Mouse (Mus musculus) kidney, embryonic 14.5 days (tissue): ENCODE measurements around the gene H2al1h. TPM values are rescaled to one million over a fixed set of nuclear protein-coding genes. Genes with fewer than 3 reads are reported as not detected.
"Not testable (repeated sequence)": the region's sequence is repeated elsewhere in the genome, so short reads cannot be mapped to it uniquely, and the experiment has no call there.

Experiments used
- ATAC-seq: fragments of 200-750 bp; cut with Nextera tagmentation; 2 replicates; pipeline ENCODE4 v1.8.0; 2017; ENCODE audit warnings: moderate number of reproducible peaks, mild to moderate bottlenecking, moderate TSS enrichment, moderate library complexity; ENCODE audit not compliant: low FRiP score, low TSS enrichment
- H3K27ac ChIP-seq: fragments of 300-500 bp; sonication (generic); 2 replicates; pipeline ENCODE4 v1.5.1; 2014; ENCODE audit warnings: low read depth, mild to moderate bottlenecking, low read length, moderate library complexity, mixed read lengths
- H3K27me3 ChIP-seq: fragments of 300-500 bp; sonication (generic); 2 replicates; pipeline ENCODE4 v1.6.1; 2014; ENCODE audit warnings: mild to moderate bottlenecking, low read length; ENCODE audit not compliant: control insufficient read depth, insufficient read depth
- H3K36me3 ChIP-seq: fragments of 300-500 bp; sonication (generic); 2 replicates; pipeline ENCODE4 v1.6.1; 2014; ENCODE audit warnings: low read length, mixed read lengths; ENCODE audit not compliant: control insufficient read depth, insufficient read depth
- H3K4me1 ChIP-seq: fragments of 300-500 bp; sonication (generic); 2 replicates; pipeline ENCODE4 v1.6.1; 2014; ENCODE audit warnings: low read length, mixed read lengths; ENCODE audit not compliant: control insufficient read depth, insufficient read depth
- H3K4me2 ChIP-seq: fragments of 300-500 bp; sonication (generic); replicated peaks from 2 replicates; pipeline ENCODE4 v1.6.1; 2014; ENCODE audit warnings: low read depth, mild to moderate bottlenecking, low read length
- H3K4me3 ChIP-seq: fragments of 300-500 bp; sonication (generic); 2 replicates; pipeline ENCODE4 v1.5.1; 2014; ENCODE audit warnings: mild to moderate bottlenecking, low read length
- H3K9ac ChIP-seq: fragments of 300-500 bp; sonication (generic); 2 replicates; pipeline ENCODE4 v1.6.1; 2014; ENCODE audit warnings: low read depth, mild to moderate bottlenecking, low read length, moderate library complexity
- H3K9me3 ChIP-seq: fragments of 300-500 bp; sonication (generic); 2 replicates; pipeline ENCODE4 v1.6.1; 2016; ENCODE audit warnings: low read length; ENCODE audit not compliant: control insufficient read depth
- WGBS: fragments of 180-500 bp; shearing (Covaris S2); extraction: QIAGEN DNeasy Blood & Tissue Kit; methylation state at CpG from one replicate; pipeline ENCODE4 v1.1.7; 2014; 5-methylcytosine and 5-hydroxymethylcytosine counted together
- polyA plus RNA-seq: library from polyadenylated mRNA; unstranded; fragments of >200 nt; fragmentation: Nextera tagmentation; extraction: Ambion mirVana; gene quantifications from 2 replicates; pipeline ENCODE4 v1.2.1, GENCODE M21; 2014

The H2al1h gene
- not detected in 2 replicates for polyA plus RNA-seq

DNA sequence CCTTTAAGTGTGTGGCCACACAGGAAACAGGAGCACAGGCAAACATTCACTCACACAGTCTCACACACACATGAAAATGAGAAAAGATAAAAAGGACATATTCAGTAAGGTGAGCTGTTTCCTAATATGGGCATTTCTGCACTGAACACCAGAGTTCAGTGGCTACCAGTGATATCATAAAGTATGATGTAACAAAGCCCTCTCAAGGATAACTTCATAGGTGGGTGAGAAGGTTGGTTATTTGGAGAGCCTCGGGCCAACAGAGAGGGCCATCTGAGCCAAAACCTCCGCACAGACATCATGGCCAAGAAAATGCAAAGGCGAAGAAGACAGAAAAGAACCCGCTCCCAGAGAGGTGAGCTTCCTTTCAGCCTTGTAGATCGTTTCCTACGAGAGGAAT, at the start of gene H2al1h:
Gene H2al1h, plus strand, starts transcription at position 301 of the 400 bp plus-strand sequence.
- not testable (repeated sequence) for H3K4me1 ChIP-seq, H3K27ac ChIP-seq, H3K9ac ChIP-seq, H3K4me2 ChIP-seq, H3K36me3 ChIP-seq, H3K4me3 ChIP-seq, H3K27me3 ChIP-seq, H3K9me3 ChIP-seq, ATAC-seq
- no CpG with 5 or more reads among the region's 6 CpGs for WGBS

DNA sequence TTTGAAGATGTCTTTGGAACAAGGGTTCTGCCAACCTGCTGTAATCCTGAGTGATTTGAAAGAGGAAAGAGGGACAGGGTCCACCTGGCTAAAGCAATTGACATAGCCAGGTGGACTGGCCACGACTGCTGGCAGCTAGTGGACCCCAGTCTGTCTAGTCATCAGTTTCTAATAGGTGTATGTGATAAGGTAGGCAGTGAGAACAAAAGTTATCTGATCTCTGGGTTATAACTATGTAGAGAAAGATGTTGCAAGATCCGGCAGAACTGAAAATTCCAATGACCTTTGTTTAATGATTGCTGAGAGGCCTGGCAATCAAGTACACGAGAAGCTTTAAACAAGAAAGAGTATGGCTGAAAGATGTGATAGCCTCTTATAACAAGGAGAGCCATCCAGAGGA, 48.1 kb upstream of the H2al1h start:
- no peaks in the 10 kb centered on the region for H3K27me3 ChIP-seq
- H3K36me3 ChIP-seq: no peaks in the 10 kb centered on the region
- H3K9ac ChIP-seq: no peak overlapping the region
- no peak overlapping the region for H3K4me2 ChIP-seq
- no peaks in the 10 kb centered on the region for H3K4me1 ChIP-seq
- H3K4me3 ChIP-seq: no peak overlapping the region
- no peaks in the 10 kb centered on the region for H3K9me3 ChIP-seq
- WGBS: 74% methylated on average over 3 of the region's 3 CpGs
- ATAC-seq: no peak
- H3K27ac ChIP-seq: no peak overlapping the region

DNA sequence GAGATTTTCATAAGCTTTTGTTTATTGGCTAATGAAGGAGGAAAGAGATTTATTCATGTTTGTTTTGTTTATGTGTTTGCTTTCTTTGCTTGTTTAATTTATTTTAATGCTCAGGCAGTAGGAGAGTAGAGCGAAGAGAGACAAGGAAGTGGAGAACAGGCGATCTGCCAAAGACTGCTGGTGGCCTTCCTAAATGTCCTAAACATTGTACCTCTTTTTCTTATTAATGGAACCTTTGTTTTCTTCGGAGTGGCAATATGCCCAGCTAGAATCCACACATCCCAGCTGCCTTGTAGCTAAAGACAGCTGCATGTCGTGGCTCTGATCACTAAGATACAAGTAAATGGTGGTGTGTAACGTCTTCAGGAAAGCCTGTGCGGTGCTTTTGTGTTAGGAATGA, 44.2 kb upstream of the H2al1h start:
- no peaks in the 10 kb centered on the region for H3K4me1 ChIP-seq
- no peaks in the 10 kb centered on the region for H3K27me3 ChIP-seq
- H3K4me2 ChIP-seq: no peak overlapping the region
- H3K27ac ChIP-seq: no peak overlapping the region
- H3K9ac ChIP-seq: no peak overlapping the region
- 85% methylated on average over 6 of the region's 6 CpGs for WGBS
- no peak for ATAC-seq
- no peaks in the 10 kb centered on the region for H3K36me3 ChIP-seq
- no peak overlapping the region for H3K4me3 ChIP-seq
- no peaks in the 10 kb centered on the region for H3K9me3 ChIP-seq

DNA sequence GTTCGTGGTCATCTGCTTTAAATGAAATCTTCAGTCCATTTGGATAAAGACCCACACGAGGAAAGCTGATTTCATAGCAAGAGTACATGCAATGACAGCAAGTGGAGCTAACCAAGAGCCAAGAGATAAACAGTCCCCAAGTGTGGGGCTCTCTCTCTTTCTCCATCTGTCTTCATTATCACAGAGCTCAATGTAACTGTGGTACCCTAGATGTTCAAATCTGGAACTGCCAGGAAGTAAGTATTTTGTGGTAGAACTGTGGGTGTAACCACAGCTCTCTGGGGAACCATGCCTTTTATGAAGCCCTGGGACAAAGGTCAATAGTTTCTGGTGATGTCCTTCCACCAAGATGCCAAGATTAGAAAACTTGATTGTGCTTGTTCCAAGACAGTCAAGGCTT, 40.6 kb upstream of the H2al1h start:
- Histone ChIP-seq H3K4me3 (no peak overlapping the region), H3K9ac (no peak overlapping the region), H3K27me3 (no peaks in the 10 kb centered on the region), H3K36me3 (no peaks in the 10 kb centered on the region), H3K4me2 (no peak overlapping the region), H3K9me3 (no peaks in the 10 kb centered on the region), H3K27ac (no peak overlapping the region), H3K4me1 (no peaks in the 10 kb centered on the region)
- no peak for ATAC-seq
- WGBS: 79% methylated on average over 2 of the region's 2 CpGs

DNA sequence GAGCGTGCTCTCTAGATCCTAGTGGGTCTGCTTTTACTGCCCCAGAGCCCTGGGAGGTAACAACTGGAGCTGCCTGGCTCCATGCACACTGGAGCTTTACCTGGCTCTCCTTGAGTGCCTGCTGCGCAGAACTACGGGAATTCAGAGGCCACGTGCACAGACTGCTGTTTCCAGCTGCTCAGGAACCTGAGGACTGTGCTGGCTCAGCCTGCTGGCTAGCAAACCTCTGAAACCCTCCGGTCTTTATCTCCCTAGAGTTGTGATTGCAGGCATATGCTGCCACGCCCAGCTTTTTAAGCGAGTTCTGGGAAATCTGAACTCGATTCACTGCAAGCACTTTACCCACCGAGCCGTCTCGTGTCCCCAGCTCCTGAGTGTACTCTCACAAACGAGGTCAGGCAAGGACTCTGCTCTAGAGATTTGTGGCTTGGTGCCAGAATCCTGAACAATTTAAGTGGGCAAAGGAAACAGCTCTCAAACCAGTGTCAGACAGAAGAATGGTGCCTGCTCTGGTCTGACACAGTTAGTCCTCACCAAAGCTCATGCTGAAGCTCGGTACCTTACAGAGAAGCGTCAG, 32.9 kb upstream of the H2al1h start:
- 73% methylated on average over 14 of the region's 14 CpGs for WGBS
- Histone ChIP-seq H3K36me3 (no peaks in the 10 kb centered on the region), H3K4me1 (no peaks in the 10 kb centered on the region), H3K4me2 (no peak overlapping the region), H3K9ac (no peak overlapping the region), H3K9me3 (no peaks in the 10 kb centered on the region), H3K4me3 (no peak overlapping the region), H3K27ac (no peak overlapping the region), H3K27me3 (no peaks in the 10 kb centered on the region)
- ATAC-seq: no peak

DNA sequence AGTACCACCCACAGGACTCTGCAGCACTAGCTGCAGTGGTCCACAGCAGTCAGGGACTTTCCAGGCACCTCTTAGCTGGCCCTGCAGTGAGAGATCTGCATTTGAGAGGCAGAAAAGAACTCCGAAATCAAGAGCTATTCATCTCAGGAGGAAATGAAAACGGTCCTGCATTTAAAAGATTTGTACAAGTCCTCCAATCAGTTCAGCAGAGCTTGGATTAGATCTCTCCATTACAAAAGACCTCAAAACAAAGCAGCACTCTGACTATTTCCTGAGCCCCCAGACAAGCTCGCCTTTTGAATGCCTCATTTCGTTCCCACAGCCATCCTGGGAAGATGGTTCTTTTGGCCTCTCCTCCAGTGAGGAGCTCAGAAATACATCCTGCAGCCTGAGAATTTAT, 32.0 kb upstream of the H2al1h start:
- no peaks in the 10 kb centered on the region for H3K9me3 ChIP-seq
- no peak overlapping the region for H3K9ac ChIP-seq
- no peaks in the 10 kb centered on the region for H3K27me3 ChIP-seq
- WGBS: 74% methylated on average over 4 of the region's 4 CpGs
- no peaks in the 10 kb centered on the region for H3K4me1 ChIP-seq
- no peak overlapping the region for H3K4me2 ChIP-seq
- no peak overlapping the region for H3K27ac ChIP-seq
- H3K36me3 ChIP-seq: no peaks in the 10 kb centered on the region
- no peak overlapping the region for H3K4me3 ChIP-seq
- ATAC-seq: no peak

DNA sequence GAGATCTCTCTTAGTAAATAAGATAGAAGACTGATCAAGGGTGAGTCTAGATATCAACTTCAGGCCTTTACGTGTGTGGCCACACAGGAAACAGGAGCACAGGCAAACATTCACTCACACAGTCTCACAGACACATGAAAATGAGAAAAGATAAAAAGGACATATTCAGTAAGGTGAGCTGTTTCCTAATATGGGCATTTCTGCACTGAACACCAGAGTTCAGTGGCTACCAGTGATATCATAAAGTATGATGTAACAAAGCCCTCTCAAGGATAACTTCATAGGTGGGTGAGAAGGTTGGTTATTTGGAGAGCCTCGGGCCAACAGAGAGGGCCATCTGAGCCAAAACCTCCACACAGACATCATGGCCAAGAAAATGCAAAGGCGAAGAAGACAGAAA, 22.3 kb upstream of the H2al1h start, which contains the start of gene H2al1a:
Gene H2al1a, plus strand, starts transcription at position 301 of the 400 bp plus-strand sequence.
- not testable (repeated sequence) for H3K4me1 ChIP-seq, H3K9ac ChIP-seq, H3K27me3 ChIP-seq, H3K27ac ChIP-seq, H3K4me2 ChIP-seq, H3K36me3 ChIP-seq, H3K9me3 ChIP-seq, ATAC-seq, H3K4me3 ChIP-seq
- WGBS: no CpG with 5 or more reads among the region's 3 CpGs

DNA sequence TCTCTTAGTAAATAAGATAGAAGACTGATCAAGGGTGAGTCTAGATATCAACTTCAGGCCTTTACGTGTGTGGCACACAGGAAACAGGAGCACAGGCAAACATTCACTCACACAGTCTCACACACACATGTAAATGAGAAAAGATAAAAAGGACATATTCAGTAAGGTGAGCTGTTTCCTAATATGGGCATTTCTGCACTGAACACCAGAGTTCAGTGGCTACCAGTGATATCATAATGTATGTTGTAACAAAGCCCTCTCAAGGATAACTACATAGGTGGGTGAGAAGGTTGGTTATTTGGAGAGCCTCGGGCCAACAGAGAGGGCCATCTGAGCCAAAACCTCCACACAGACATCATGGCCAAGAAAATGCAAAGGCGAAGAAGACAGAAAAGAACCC, 19.2 kb upstream of the H2al1h start, which contains the start of gene H2al1b:
Gene H2al1b, plus strand, starts transcription at position 301 of the 400 bp plus-strand sequence.
- not testable (repeated sequence) for H3K4me3 ChIP-seq, H3K36me3 ChIP-seq, H3K9me3 ChIP-seq, H3K27me3 ChIP-seq, H3K9ac ChIP-seq, H3K4me1 ChIP-seq, H3K4me2 ChIP-seq, ATAC-seq, H3K27ac ChIP-seq
- WGBS: 90% methylated on average over 1 of the region's 3 CpGs

DNA sequence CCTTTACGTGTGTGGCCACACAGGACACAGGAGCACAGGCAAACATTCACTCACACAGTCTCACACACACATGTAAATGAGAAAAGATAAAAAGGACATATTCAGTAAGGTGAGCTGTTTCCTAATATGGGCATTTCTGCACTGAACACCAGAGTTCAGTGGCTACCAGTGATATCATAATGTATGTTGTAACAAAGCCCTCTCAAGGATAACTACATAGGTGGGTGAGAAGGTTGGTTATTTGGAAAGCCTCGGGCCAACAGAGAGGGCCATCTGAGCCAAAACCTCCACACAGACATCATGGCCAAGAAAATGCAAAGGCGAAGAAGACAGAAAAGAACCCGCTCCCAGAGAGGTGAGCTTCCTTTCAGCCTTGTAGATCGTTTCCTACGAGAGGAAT, 15.9 kb upstream of the H2al1h start, which contains the start of gene H2al1c:
Gene H2al1c, plus strand, starts transcription at position 301 of the 400 bp plus-strand sequence.
- not testable (repeated sequence) for H3K4me3 ChIP-seq, ATAC-seq
- WGBS: 88% methylated on average over 1 of the region's 6 CpGs

More for the DNA sequence above, 15.9 kb upstream of the H2al1h start, which contains the start of gene H2al1c:
- not testable (repeated sequence) for H3K9me3 ChIP-seq, H3K27me3 ChIP-seq, H3K27ac ChIP-seq, H3K36me3 ChIP-seq, H3K9ac ChIP-seq, H3K4me1 ChIP-seq, H3K4me2 ChIP-seq
